Mouse (Mus musculus) stomach, postnatal 0 days (tissue): ENCODE results near the gene Trim71.

Experiments used
- CTCF ChIP-seq: IDR thresholded peaks from 2 replicates; pipeline ENCODE4 v1.5.1; 2016; ENCODE audit warnings: antibody characterized with exemption, low read depth, mild to moderate bottlenecking, moderate library complexity
- EP300 ChIP-seq: optimal IDR thresholded peaks from 2 replicates; pipeline ENCODE3; 2016; ENCODE audit warnings: antibody characterized with exemption

DNA sequence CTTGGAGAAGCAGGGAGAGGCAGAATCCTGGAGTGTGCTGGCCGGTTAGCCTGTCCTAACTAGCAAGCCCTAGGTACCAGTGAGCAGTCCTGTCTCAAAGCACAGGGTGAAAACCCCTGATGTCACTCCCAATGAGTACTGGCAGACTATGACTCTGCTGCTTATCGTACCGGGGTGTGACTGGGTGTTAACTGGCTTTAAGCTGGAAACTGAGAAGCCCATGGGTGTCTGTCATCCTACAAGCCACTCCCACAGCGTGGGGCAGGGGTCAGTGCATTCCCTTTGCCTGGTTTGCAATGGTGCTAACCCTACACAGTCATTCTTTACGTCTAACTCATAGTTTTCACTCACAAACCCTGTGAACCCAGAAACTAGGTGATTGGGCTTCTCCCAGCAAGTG lies 96.0 kb downstream of the Trim71 start:
- TF ChIP-seq CTCF (no peak), EP300 (no peak)
